Mouse (Mus musculus): ENCODE results near the gene Btg2.
A peak's percentile ranks its signal among the peaks of the same experiment; 100 is the strongest.

The Btg2 gene

GRCm38 (mm10) chr1:134056285-134056684, 22.6 kb downstream of the Btg2 start:
- DNase-seq = no peak

GRCm38 (mm10) chr1:134055666-134056245, 23.2 kb downstream of the Btg2 start:
- DNase-seq = no peak

DNA sequence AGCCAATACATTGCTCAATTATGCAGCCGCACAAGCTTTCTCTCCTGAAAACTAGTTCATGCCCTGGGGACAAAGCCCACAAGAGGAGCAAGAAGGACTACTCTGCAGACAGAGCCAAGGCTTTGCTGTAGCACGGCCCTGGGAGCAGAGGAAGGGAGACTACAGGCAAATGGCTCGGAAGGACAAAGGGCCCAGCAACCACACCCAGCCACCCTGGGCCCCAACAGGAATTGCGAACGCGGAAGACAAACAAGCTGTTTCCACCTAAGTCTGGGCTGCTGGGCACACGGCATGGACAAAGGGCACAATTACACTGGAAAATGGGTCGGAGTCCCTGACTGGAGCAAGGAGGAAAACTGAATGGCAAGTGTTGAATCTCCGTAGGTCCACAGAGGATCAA, 23.9 kb downstream of the Btg2 start:
- no peak for DNase-seq

- DNase-seq = peak; percentile 90
Measured at GRCm38 (mm10) chr1:134053207-134053606, 25.7 kb downstream of the Btg2 start.

- DNase-seq = no peak
Measured at GRCm38 (mm10) chr1:134049542-134049941, 29.4 kb downstream of the Btg2 start.

GRCm38 (mm10) chr1:134048759-134049158, 30.2 kb downstream of the Btg2 start:
- DNase-seq = peak; percentile 78

DNA sequence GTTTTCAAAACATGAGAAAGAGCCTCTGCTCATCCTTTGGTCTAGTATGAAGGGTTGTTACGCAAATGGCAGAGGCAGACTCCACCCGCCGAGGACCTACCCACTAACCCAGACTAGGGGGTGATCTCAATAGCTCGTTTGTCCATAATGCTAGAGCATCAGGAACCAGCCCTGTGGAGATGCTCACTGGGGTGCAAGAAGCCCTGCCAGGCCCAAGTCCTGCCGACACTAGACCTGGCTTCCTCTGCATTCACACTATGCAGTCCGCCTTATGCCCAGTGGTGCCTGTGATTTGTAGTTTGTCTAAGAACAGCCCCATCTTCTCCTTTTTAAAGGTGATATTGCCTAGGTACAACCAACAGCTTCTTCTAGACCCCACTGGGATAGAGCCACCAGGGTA, 31.5 kb downstream of the Btg2 start:
- no peak for DNase-seq

GRCm38 (mm10) chr1:134046387-134046786, 32.5 kb downstream of the Btg2 start:
- DNase-seq = no peak

GRCm38 (mm10) chr1:134045971-134046370, 32.9 kb downstream of the Btg2 start:
- DNase-seq = peak; percentile 78

DNA sequence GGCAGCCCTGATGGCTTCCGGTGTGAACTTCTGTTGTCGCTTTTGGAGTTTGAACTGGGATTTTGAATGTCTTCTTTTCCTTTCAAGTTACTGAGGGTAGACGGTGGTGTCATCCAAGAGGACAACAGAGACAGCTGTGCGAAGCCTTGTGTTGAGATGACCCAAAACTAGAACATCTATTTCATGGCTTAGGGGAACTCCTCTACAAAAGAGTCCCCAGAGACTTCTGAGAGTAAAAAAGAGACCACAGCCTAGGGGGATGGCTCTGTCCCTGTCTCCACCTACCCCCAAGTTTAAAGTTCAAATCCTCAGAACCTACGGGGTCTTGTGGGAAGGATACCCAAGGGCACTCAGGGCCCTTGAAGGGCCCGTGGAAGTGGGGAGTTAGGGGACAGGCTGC, 34.1 kb downstream of the Btg2 start:
- no peak for DNase-seq

DNA sequence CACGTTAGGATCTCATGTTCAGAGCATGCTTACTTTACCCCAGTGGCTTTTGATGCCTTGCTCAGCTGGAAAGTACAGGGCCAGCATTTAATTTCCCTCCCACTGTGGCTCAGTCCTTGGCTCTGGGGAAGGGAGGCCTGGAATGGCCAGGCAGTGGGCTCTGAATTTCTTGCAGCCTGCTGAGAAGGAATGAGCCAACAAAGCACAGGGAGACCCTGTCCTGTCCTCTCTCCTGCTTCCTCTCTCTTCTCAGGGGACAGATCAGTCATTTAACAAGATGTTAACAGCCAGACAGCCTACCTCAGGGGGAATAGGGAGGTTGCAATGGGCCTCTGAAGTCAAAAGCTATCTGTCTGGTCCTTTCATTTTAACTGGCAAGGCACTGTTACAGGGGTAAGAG, 36.6 kb downstream of the Btg2 start:
- DNase-seq = no peak

GRCm38 (mm10) chr1:134041900-134042299, 37.0 kb downstream of the Btg2 start:
- DNase-seq = peak; percentile 63

DNA sequence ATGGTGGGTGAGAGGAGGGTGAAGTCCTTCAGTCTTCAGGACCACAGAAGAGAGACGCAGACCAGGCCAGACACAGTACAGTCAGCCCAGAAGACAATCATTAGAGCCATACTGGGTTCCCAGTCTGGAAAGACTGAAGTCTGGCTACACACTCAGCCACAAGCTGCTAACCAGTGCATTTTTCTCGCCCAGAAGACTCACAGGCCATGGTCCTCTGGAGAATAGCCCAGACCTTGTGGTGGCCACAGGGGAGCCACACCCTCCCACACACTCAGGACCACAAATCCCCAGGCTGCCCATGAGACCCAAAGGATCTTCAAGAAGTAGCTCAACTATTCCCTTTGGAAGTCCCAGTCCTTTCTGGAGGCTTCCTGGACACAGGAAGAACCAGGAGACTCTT, 39.6 kb downstream of the Btg2 start:
- DNase-seq = no peak

DNA sequence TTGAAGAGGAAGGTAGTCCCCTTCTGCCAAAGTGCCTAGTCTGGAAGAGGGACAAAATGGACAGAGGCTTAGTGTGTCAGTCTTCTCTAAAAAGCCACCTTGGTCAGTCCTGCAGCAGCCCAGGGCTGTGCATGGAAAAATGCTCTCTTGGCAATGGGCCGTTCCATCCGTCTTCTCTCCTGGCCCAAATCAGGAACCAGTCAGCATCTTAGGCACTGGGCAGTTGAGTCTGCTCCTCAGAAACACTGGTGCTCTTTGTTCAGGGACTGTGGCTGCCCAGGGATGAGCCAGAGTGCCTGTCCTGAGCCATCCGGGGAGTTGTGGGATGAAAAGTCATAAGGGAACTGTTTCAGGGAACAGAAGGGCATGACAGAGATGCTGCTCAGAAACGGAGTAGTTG, 40.6 kb downstream of the Btg2 start:
- DNase-seq = no peak

DNA sequence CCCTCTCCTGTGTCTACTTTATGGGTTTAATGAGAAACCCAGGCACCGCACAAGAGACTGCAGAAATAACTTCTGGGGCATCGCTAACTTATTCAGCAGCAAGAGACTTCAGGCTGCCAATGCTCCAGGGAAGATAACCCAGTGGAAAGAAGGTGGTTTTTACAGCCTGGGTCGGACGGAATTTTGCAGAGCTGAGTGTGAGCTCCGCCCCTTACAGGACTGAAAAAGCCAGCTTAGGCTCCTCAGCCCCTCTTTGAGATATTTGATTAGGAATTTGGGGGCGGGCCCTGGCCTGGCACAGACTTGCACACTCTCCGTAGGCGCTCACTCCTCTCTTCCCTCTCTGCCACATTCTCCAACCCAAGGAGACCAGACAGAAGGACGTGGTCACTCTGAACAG, 41.7 kb downstream of the Btg2 start, which contains the start of gene Fmod:
TSS of gene Fmod (plus strand) at position 83 of the 400 bp plus-strand sequence.
- peak; percentile 24 for DNase-seq

DNA sequence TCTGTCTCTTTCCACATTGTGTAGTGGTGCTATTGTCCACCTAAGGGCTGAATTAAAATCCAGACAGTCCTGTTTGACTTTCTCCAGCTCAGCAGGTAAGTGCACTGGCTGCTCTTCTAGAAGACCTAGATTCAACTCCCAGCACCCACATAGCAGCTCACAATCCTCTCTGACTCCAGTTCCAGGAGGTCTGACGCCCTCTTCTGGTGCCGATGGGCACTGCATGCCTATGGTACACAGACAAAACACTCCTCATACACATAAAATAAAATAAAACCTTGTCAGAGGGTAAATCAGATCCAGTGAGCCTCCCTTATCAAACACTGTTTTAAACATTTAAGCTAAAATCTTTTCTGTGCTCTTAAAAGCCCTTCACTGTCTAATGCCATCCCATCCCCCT, 42.4 kb downstream of the Btg2 start:
- DNase-seq = no peak

GRCm38 (mm10) chr1:134028161-134028846, 50.6 kb downstream of the Btg2 start:
- peak; percentile 31 for DNase-seq

DNA sequence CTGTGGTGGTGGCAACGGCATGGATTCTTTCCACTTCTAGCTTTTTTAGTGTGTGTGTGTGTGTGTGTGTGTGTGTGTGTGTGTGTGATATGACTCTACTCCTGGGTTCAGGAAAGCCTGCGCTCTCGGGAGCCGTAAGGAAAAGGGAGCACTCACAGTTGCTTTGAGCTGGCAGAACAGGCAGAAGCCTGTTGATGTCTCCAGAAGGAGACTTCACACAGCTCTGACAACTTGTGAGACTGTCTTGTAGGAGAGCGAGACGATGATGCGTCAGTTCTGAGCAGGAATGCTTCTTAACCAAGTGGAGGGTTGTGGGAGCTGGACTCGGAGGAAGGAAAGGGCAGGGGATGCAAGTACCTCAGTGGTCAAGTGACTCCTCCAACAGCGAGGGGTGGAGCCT, 52.2 kb downstream of the Btg2 start:
- DNase-seq = no peak

DNA sequence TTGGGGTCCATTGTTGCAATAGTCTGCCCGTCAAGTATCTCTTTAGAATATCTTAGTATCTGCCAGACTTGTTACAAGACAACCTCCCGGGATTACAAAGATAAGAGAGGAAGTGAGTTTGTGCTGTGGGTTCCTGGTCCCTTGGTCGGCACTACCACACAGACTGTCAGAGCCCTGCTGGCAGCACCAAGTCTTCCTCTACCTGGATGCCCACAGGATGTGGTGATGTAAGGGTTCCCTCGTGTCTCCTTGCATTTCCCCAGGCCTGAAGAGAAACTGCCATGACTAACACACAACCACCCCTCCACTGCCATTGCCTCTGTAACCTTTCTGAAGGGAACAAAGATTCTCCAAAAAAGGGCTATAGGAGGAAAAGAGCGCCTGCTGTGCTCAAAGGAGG, 52.9 kb downstream of the Btg2 start:
- no peak for DNase-seq

Data from kidney, adult 9 months (tissue).